ENCODE assay signal across 7 mouse cellular contexts in genomic region chr10:29313064-29313638, GRCm38 (mm10). TPM values are rescaled to one million over a fixed set of nuclear protein-coding genes. Genes with fewer than 3 reads are reported as not detected.
DNase-seq lines count a peak whose midpoint lies in the region; ATAC-seq lines count a peak whose summit lies in the region.

Echdc1 (plus strand) TSS chr10:29313166.

- DNase-seq in adrenal gland, adult 2 months = peak; percentile 91
- peak; percentile 82 for DNase-seq in embryo, embryonic 11.5 days (ENCODE audit: low read depth, low spot score)
- peak; percentile 72 to 82 for DNase-seq in gastrocnemius, postnatal 4 days (ENCODE audit: low spot score in 2 of 2)
- DNase-seq in left cerebral cortex, postnatal 36 days (ENCODE audit: low spot score in 2 of 2) = peak; percentile 81 to 89
- DNase-seq in midbrain, embryonic 11.5 days (ENCODE audit: low spot score, missing footprints) = peak; percentile 99
- DNase-seq in skeletal muscle tissue, adult 2 months (ENCODE audit: low read depth, low spot score) = peak; percentile 85

- peak within 1 kb of the TSS; percentile 73 for H3K4me3 ChIP-seq in intestine, embryonic 16.5 days (ENCODE audit: low read length)
- peak within 1 kb of the TSS; percentile 67 for H3K4me3 ChIP-seq in midbrain, embryonic 11.5 days (ENCODE audit: low read depth, low read length)

- H3K27ac ChIP-seq in intestine, embryonic 16.5 days (ENCODE audit: low read length) = peak within 1 kb of the TSS; percentile 89
- peak within 1 kb of the TSS; percentile 69; the same call in 1 of the 2 replicates for H3K27ac ChIP-seq in midbrain, embryonic 11.5 days (ENCODE audit: low read depth, low read length)

- H3K4me2 ChIP-seq in intestine, embryonic 16.5 days (ENCODE audit: low read depth, low read length) = peak within 1 kb of the TSS; percentile 67
- H3K4me2 ChIP-seq in midbrain, embryonic 11.5 days = peak within 1 kb of the TSS; percentile 64

- 0% methylated on average over 44 of the region's 49 CpGs for whole genome bisulfite sequencing in intestine, embryonic 16.5 days
- under 1% methylated on average over 39 of the region's 49 CpGs for WGBS in midbrain, embryonic 11.5 days

- no peaks in the 10 kb centered on the region for H3K9me3 ChIP-seq in intestine, embryonic 16.5 days (ENCODE audit: control insufficient read depth, low read length)
- H3K9me3 ChIP-seq in midbrain, embryonic 11.5 days (ENCODE audit: control insufficient read depth, low read length) = no peaks in the 10 kb centered on the region

- H3K27me3 ChIP-seq in intestine, embryonic 16.5 days (replicated peaks; ENCODE audit: control insufficient read depth, insufficient read depth, low read length) = no peaks in the 10 kb centered on the region
- no peaks in the 10 kb centered on the region for H3K27me3 ChIP-seq in midbrain, embryonic 11.5 days (ENCODE audit: control insufficient read depth, insufficient read depth, low read length)

- intact Hi-C loops in left cerebral cortex, postnatal 36 days (cut with DNase I) = loop anchor here (5.0 to 10.0 kb wide), 4 partner anchors 49 to 208 kb away; partner anchors contain the start of genes 9330159F19Rik, Rnf146 and Soga3

- peaks cover 3% of the 10 kb centered on the region; the same call in 1 of the 2 replicates for H3K4me1 ChIP-seq in intestine, embryonic 16.5 days (ENCODE audit: control insufficient read depth, insufficient read depth, low read length)
- 0 out of 2 replicates have a peak, but pooled peaks cover 3% of the 10 kb centered on the region for H3K4me1 ChIP-seq in midbrain, embryonic 11.5 days (ENCODE audit: control insufficient read depth, insufficient read depth, low read length)

- peak within 1 kb of the TSS; percentile 90 for H3K9ac ChIP-seq in intestine, embryonic 16.5 days (ENCODE audit: low read depth, low read length)
- H3K9ac ChIP-seq in midbrain, embryonic 11.5 days (ENCODE audit: low read length) = peak within 1 kb of the TSS; percentile 81

- ATAC-seq in intestine, embryonic 16.5 days = peak; percentile 99
- ATAC-seq in midbrain, embryonic 11.5 days (ENCODE audit: low FRiP score) = peak; percentile 100

- no peaks in the 10 kb centered on the region for H3K36me3 ChIP-seq in intestine, embryonic 16.5 days (ENCODE audit: control insufficient read depth, insufficient read depth, low read length)
- H3K36me3 ChIP-seq in midbrain, embryonic 11.5 days (ENCODE audit: control insufficient read depth, insufficient read depth, low read length) = no peaks in the 10 kb centered on the region

RNA-seq across cellular contexts. Expression of gene Echdc1, which starts in this region (rescaled TPM):
- total RNA-seq in adrenal gland, adult 2 months (2021) = 100 to 1,000 TPM; 140 to 182 TPM
- polyA plus RNA-seq in adrenal gland, adult 2 months (2012; rRNA removed) = 1.8 and 3.2 TPM in 2 replicates
- 10 to 100 TPM; 20.3 to 22.3 TPM for total RNA-seq in gastrocnemius, postnatal 4 days (2021)
- polyA plus RNA-seq in intestine, embryonic 16.5 days (2015; fragmentation: Nextera tagmentation; extraction: Ambion mirVana) = 45.6 and 49.3 TPM in 2 replicates
- total RNA-seq in left cerebral cortex, postnatal 36 days (2021) = 10 to 100 TPM; 25.9 to 31.4 TPM
- polyA plus RNA-seq in midbrain, embryonic 11.5 days (2014; fragmentation: Nextera tagmentation; extraction: Ambion mirVana) = 27.7 and 30.8 TPM in 2 replicates

Comparison
In these comparisons a context has a peak if more than half of its experiments do, and no peak if none do; other contexts are left out.
1. Peak in every context shown above with its lines: DNase-seq, ATAC-seq, H3K4me3 ChIP-seq and H3K27ac ChIP-seq.
2. RNA of gene Echdc1 (total RNA-seq): 140 to 182 TPM in adrenal gland, adult 2 months; 25.9 to 31.4 TPM in left cerebral cortex, postnatal 36 days and 20.3 to 22.3 TPM in gastrocnemius, postnatal 4 days; every median in the first group is over 4 times any median in the second.